Mouse (Mus musculus) thymus, postnatal 0 days (tissue): ENCODE results near the gene Ush1g. TPM values are rescaled to one million over a fixed set of nuclear protein-coding genes. Genes with fewer than 3 reads are reported as not detected.

Experiments used
- DNase-seq: peaks from one replicate; pipeline ENCODE4 v3.0.0-alpha.2; 2015; ENCODE audit warnings: low spot score
- polyA plus RNA-seq: library from polyadenylated mRNA; unstranded; fragments of >200 nt; fragmentation: Nextera tagmentation; extraction: Ambion mirVana; gene quantifications from 2 replicates; pipeline ENCODE4 v1.2.1, GENCODE M21; 2015

Gene Ush1g
- polyA plus RNA-seq, 1 experiment from 2014 or later: not detected

GRCm38 (mm10) chr11:115289885-115290284 is 32.0 kb downstream of the Ush1g start:
- no peak for DNase-seq

GRCm38 (mm10) chr11:115288305-115288704 is 33.5 kb downstream of the Ush1g start:
- DNase-seq: no peak

GRCm38 (mm10) chr11:115287386-115287785 is 34.5 kb downstream of the Ush1g start:
- DNase-seq: no peak

- no peak for DNase-seq
Measured at GRCm38 (mm10) chr11:115286201-115286993, 35.4 kb downstream of the Ush1g start.

- no peak for DNase-seq
Measured at GRCm38 (mm10) chr11:115285282-115285681, 36.6 kb downstream of the Ush1g start.

GRCm38 (mm10) chr11:115283891-115284620 is 37.8 kb downstream of the Ush1g start:
- DNase-seq: no peak

GRCm38 (mm10) chr11:115283486-115283765 is 38.4 kb downstream of the Ush1g start:
- no peak for DNase-seq

- no peak for DNase-seq
Measured at GRCm38 (mm10) chr11:115282723-115283485, 38.9 kb downstream of the Ush1g start.

GRCm38 (mm10) chr11:115282295-115282694 is 39.5 kb downstream of the Ush1g start:
- DNase-seq: no peak

GRCm38 (mm10) chr11:115279726-115280125 is 42.1 kb downstream of the Ush1g start:
- no peak for DNase-seq

GRCm38 (mm10) chr11:115278176-115278575 is 43.7 kb downstream of the Ush1g start:
- DNase-seq: no peak

- no peak for DNase-seq
Measured at GRCm38 (mm10) chr11:115277604-115277975, 44.3 kb downstream of the Ush1g start.

GRCm38 (mm10) chr11:115276780-115277603 is 44.8 kb downstream of the Ush1g start, which contains the start of gene Fdxr:
Fdxr (minus strand) TSS chr11:115277050.
- DNase-seq: peak; percentile 100

GRCm38 (mm10) chr11:115275954-115276353 is 45.9 kb downstream of the Ush1g start:
- no peak for DNase-seq

- no peak for DNase-seq
Measured at GRCm38 (mm10) chr11:115275509-115275908, 46.3 kb downstream of the Ush1g start.

- DNase-seq: no peak
Measured at GRCm38 (mm10) chr11:115274771-115275170, 47.1 kb downstream of the Ush1g start.

GRCm38 (mm10) chr11:115274178-115274577 is 47.7 kb downstream of the Ush1g start:
- no peak for DNase-seq

- DNase-seq: no peak
Measured at GRCm38 (mm10) chr11:115273735-115274134, 48.1 kb downstream of the Ush1g start.

- no peak for DNase-seq
Measured at GRCm38 (mm10) chr11:115272894-115273498, 48.8 kb downstream of the Ush1g start.

- DNase-seq: no peak
Measured at GRCm38 (mm10) chr11:115271481-115271880, 50.4 kb downstream of the Ush1g start.

- no peak for DNase-seq
Measured at GRCm38 (mm10) chr11:115271052-115271451, 50.8 kb downstream of the Ush1g start.
